Mouse (Mus musculus) heart, postnatal 0 days (tissue): ENCODE data around the gene Nek11.

Experiments
- CTCF ChIP-seq: IDR thresholded peaks from 2 replicates; pipeline ENCODE4 v1.5.1; 2016; ENCODE audit warnings: antibody characterized with exemption, control low read depth, low read depth
- EP300 ChIP-seq: IDR thresholded peaks from 2 replicates; pipeline ENCODE4 v1.6.1; 2016; ENCODE audit warnings: antibody characterized with exemption, low read depth

GRCm38 (mm10) chr9:105300738-105301325 is 94.5 kb downstream of the Nek11 start:
- TF ChIP-seq EP300 (no peak), CTCF (no peak)
